Mouse (Mus musculus) mouse embryonic stem cell (cell line): ENCODE data around the gene H2-Ke6.
"Not testable (repeated sequence)": the region's sequence is repeated elsewhere in the genome, so short reads cannot be mapped to it uniquely, and the experiment has no call there.

Source experiments
- in situ Hi-C, 2 experiments: fragments of 300-500 bp; cut with MboI; formaldehyde crosslinking; loops; 1 replicate in 1 of 2; 3 replicates in 1 of 2; pipeline ENCODE4 v1.14.3; 2019 to 2020; ENCODE audit warnings: low sequenced_read_pairs in 2 of 2, low pct_unique_long_range_greater_than_20kb in 1 of 2, mixed read lengths in 1 of 2; ENCODE audit not compliant: unreplicated experiment in 1 of 2

The H2-Ke6 gene

DNA sequence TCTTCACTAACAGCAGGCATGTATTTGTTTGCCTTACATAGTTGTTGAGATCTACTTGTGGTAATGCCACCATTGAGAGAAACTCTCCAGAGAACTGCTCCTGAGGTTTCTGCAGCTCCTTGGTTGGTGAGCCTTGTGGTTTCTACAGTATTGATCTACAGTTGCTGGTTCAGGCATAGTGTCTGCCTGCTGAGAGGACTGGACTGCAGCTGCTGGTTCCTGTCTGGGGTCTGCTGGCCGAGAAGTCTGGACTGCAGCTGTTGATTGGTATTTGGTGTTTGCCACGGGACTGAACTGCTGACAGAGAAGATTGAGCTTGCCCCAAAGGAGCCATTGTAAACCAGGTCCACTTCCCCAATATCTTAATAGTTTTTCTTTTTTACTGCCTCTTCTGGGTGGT is 21.3 kb downstream of the H2-Ke6 start:
- in situ Hi-C loops = no loop called here

- in situ Hi-C loops = loop anchor here in 1 of 2 experiments (5.0 kb wide), 1 partner anchor 36 kb away; no protein-coding TSS in a partner anchor
These were observed 24.4 kb downstream of the H2-Ke6 start for GRCm38 (mm10) chr17:34003426-34003825.

DNA sequence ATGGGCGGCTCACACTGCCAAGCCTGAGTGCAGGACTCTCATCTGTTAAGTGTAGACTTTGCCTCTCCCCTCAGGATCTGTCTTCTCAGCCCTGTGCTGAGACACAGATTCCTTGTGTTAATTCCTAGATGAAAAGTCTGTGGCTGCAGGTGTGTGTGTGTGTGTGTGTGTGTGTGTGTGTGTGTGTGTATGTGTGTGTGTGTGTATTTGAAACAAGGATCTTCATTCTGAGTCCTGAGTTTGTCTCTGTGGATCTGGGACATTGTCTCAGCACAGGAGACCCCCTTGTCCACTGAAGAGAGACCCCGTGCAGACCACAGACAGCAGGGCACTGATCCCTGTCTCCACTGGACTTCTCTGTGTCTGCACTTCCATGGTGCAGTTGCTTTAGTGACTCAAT is 27.1 kb downstream of the H2-Ke6 start:
- in situ Hi-C loops = loop anchor here in 1 of 2 experiments (5.0 kb wide), 1 partner anchor 33 kb away; no protein-coding TSS in a partner anchor

- in situ Hi-C loops = loop anchor here in 1 of 2 experiments (5.0 kb wide), 1 partner anchor 33 kb away; no protein-coding TSS in a partner anchor
These were observed 27.7 kb downstream of the H2-Ke6 start, which contains the start of gene H2-K1 for GRCm38 (mm10) chr17:34000150-34000537. Gene H2-K1, minus strand, starts transcription at chr17:34000347.

- in situ Hi-C loops = loop anchor here in 1 of 2 experiments (5.0 kb wide), 1 partner anchor 32 kb away; no protein-coding TSS in a partner anchor
These were observed 28.3 kb downstream of the H2-Ke6 start for GRCm38 (mm10) chr17:33999341-34000149.

- in situ Hi-C loops = not testable (repeated sequence)
These were observed 29.2 kb downstream of the H2-Ke6 start for GRCm38 (mm10) chr17:33998697-33999096.

- in situ Hi-C loops = not testable (repeated sequence)
These were observed 30.8 kb downstream of the H2-Ke6 start for GRCm38 (mm10) chr17:33997025-33997424.

GRCm38 (mm10) chr17:33995651-33996050 is 32.2 kb downstream of the H2-Ke6 start:
- in situ Hi-C loops = no loop called here

- in situ Hi-C loops = no loop called here
These were observed 32.9 kb downstream of the H2-Ke6 start for GRCm38 (mm10) chr17:33994959-33995358.

DNA sequence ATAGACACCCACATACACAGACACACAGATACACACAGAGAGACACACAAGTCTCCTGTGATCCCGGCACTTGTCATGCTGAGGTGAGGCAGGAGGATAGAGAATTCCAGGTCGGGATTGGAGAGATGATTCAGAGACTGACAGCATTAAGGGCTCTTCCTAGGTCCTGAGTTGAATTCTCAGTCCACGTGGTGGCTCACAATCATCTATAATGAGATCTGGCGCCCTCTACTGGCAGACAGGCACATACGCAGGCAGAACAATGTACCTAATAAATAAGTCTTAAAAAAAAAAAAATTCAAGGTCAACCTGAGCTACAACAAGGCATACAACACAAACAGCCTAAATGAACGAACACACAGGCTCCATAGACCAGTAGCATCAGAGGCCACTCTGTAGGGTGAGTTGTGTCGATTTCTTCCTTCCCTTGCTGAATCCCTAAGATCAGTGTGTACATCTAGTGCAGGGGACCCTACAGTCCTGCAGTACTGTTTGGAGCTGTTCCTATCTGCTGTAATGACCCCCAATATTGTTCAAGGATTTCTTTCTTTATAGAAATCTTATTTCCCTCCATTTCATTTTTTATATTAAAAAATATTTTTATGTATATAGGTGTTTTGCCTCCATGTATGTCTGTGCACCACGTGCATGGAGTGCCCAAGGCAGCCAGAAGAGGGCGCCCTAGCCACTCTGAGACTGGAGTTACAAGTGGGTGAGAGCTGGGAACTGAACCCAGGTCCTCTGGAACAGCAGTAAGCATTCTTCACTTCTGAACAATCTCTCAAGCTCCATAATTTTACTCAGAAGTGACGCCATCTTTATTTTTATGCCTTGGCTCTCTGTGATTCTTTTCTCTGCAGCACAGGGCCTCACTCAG is 35.8 kb downstream of the H2-Ke6 start:
- in situ Hi-C loops = no loop called here

DNA sequence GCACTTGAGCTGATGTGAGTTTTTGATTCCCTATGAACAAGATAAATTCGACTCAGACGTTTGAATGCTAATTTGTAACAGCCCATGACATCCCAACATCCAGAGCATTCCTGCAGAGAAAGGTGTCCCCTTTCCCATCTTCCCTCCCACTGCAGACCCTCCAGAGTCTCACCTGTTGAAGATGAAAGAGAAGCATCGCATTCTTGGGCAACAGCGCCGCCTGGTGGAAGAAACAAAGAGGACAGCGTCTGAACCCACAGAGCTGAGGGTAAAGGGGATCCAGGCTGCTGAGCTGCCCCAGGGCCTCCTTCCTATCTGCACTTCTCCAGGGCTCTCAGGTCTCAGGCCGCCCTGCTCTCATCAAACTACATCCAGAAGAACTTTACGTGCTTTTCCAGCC is 45.7 kb downstream of the H2-Ke6 start:
- in situ Hi-C loops = not testable (repeated sequence)

GRCm38 (mm10) chr17:33981192-33981909 is 46.5 kb downstream of the H2-Ke6 start:
- in situ Hi-C loops = not testable (repeated sequence)

DNA sequence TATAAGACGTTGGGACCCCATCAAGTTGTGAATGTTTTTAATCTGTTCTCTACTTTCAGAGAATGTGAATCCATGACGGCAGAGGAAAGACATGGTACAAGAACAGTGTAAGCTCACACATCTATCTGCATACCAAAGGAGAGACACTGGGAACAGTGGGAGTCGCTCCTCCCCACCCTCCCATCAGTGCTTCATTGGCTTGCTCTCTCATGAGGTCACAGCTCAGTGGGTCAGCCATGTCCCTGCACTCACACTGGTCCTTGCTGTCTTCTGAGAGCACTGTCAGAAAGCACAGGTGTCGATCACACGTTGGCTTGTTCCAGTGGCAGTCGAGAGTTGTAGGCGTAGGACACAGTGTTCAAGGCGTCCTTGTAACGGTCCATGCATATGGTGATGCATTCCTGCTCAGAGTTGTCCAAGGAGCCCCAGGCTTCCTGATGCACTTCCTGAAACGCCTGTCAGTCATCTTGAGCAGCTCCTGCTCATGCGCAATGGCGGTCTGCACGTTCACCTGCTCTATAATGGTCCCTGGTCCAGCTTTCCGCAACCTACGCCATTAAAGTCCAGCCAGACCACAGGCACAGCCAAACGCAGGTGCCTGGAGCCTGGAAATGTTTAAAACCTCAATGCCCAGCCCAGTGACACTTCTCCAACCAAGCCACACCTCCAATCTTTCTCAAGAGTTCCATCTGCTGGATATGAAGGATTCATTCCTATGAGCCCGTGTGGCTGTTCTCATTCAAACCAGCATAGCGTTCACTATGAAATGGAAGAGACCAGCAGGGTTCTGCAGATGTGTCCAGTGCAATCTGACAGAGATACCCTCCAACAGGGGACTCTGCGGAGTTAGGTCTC is 47.5 kb downstream of the H2-Ke6 start:
- in situ Hi-C loops = no loop called here

DNA sequence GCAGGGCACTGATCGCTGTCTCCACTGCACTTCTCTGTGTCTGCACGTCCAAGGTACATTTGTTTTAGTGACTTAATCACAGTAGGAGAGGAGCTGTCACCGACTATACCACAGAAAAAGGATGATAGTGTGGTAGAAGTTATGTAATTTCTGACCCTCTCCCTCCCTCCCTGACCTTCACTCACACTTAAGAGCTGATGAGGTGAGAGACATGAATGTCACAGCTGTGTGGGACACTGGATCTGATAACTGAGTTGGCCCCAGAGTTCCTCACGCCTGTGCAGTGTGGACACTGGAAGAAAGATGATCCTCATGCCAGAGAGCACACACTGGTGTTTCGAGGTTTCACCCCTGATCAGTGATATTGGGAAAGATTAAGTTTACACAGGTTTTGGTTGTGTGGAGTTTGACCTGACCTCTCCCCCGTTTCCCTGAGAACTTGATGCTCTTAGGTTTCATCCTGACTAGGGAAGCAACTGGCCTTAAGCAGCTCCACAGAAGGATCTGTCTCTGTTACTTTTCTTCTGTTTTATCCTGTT is 48.3 kb downstream of the H2-Ke6 start:
- in situ Hi-C loops = no loop called here

- in situ Hi-C loops = no loop called here
These were observed 49.2 kb downstream of the H2-Ke6 start for GRCm38 (mm10) chr17:33978631-33979031.

DNA sequence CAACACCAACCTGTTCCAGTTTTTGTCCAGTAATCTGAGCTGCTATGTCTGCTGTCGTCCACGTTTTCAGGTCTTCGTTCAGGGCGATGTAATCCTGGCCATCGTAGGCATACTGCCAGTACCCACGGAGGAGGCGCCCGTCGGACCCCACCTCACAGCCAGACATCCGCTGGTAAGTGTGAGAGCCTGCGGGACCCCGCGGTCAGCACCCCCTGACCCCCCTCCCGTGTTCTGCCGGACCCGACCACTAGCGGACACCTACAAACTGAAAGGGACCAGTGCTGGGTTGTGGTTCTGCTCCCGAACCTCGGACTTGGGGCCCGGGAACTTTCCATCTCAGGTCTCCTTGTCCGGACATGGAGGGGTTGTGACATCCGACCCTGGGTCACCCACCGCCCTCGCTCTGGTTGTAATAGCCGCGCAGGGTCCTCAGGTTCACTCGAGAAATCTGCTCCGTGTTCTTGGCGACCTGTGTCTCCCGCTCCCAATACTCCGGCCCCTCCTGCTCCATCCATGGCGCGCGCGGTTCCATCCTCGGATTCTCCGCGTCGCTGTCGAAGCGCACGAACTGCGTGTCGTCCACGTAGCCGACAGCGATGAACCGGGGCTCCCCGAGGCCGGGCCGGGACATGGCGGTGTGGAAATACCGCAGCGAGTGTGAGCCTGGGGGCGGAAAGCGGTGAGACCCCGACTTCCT is 49.9 kb downstream of the H2-Ke6 start:
- in situ Hi-C loops = no loop called here
